Mouse (Mus musculus) ES-Bruce4 (cell line): Measurements from ENCODE around the gene Cys1.

Experiments
- CTCF ChIP-seq: IDR thresholded peaks from one replicate; pipeline ENCODE4 v1.8.1; 2011; ENCODE audit warnings: low read depth, low read length
- EP300 ChIP-seq: IDR thresholded peaks from 2 replicates; pipeline ENCODE4 v1.6.1; 2011; ENCODE audit warnings: low read depth, low read length; ENCODE audit not compliant: insufficient read depth
- POLR2A ChIP-seq: IDR thresholded peaks from one replicate; pipeline ENCODE4 v1.8.1; 2011; ENCODE audit warnings: low read length; ENCODE audit not compliant: insufficient read depth

DNA sequence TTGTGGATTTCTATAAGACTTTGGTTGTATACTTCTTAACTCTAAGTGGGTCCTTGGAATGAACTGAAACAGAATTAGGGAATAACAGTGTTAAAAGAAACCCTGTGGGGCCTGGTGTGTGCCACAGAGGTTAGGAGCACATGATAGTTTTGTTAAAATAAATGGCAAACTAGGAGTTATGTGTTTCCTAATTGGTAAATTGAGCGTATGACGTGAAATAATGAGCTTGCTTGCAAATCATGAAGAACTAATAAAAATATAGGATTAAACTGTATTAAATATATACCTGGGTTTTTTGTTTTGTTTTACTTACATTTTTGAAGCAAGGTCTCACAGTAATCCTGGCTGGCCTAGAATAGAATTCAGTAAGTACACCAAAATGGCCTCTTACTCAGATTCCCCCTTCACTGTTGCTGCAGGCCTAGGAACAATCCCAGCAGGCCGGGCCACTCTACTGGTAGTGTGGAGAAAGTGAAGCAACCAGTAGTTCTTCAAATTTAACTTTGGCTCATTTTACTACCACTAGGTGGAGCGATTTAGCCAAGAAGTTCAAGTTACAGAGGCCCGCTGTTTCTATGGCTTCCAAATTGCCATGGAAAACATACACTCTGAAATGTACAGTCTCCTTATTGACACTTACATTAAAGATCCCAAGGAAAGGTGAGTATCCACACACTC, 28.4 kb upstream of the Cys1 start:
- TF ChIP-seq CTCF (no peak), POLR2A (no peak), EP300 (no peak)
